Mouse (Mus musculus): ENCODE results near the gene Emx2.

DNA sequence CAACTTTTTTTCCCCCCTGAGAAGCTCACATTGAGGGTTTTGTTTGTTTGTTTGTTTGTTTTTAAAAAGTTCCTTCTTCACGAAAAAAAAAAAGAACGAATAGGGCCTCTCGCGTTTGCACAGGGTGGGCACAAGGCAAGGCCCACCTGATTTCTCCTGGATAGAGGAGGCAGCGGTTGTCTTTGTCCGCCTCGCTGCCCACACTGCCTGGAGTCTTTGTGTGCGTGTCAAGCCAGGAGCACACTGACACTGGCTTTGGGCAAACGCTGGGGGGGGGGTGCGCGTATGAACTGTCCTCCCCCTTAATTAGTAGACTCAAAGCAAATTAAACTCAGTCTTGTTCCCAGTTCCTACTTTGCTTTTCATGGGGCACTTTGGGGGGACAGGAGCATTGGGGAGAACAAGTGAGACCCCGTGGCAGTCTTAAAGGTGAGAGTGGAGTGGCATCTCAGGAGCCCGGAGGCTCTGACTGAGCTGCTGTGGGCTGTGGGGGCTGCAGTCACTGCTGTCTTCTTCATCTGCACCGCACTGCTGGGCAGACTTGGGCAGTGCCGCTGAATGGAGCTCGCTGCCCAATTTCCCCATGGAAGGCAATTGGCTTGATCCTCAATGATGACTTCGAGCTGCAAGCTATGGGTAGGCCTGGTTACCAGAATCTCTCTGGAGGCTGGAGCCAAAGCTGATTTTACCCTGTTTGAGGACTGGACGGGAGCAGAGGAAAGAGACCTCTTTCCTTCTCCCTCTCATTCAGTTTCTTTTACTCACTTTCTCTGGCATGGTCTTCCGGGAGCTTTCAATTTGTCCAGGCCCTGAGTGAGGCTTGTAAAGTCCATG lies 4.5 kb downstream of the Emx2 start:
- TF ChIP-seq MYOG (IDR thresholded peaks at IDR 0.05; ENCODE audit: control insufficient read depth, extremely low read depth, insufficient read length) (no peak), MAX (IDR thresholded peaks at IDR 0.05) (no peak), CTCF (IDR thresholded peaks at IDR 0.05; ENCODE audit: control insufficient read depth, insufficient read depth, insufficient read length) (no peak), FOSL1 (IDR thresholded peaks at IDR 0.05; ENCODE audit: insufficient read depth, low read length, poor library complexity, severe bottlenecking) (no peak), USF1 (IDR thresholded peaks at IDR 0.05; ENCODE audit: low read depth) (no peak)
